Mouse (Mus musculus) stomach, embryonic 16.5 days (tissue): Measurements from ENCODE around the gene Aknad1. TPM values are rescaled to one million over a fixed set of nuclear protein-coding genes. Genes with fewer than 3 reads are reported as not detected.

ENCODE experiments used
- ATAC-seq: fragments of 200-750 bp; cut with Nextera tagmentation; 2 replicates; pipeline ENCODE4 v1.8.0; 2017; ENCODE audit warnings: moderate number of reproducible peaks, moderate TSS enrichment; ENCODE audit not compliant: insufficient read depth, low FRiP score
- H3K27ac ChIP-seq: fragments of 300-500 bp; sonication (generic); 2 replicates; pipeline ENCODE4 v1.5.1; 2014; ENCODE audit warnings: low read length
- H3K27me3 ChIP-seq: fragments of 300-500 bp; sonication (generic); 2 replicates; pipeline ENCODE4 v1.6.1; 2014; ENCODE audit warnings: low read length, control low read depth, mixed read lengths; ENCODE audit not compliant: control insufficient read depth, insufficient read depth
- H3K36me3 ChIP-seq: fragments of 300-500 bp; sonication (generic); 2 replicates; pipeline ENCODE4 v1.6.1; 2014; ENCODE audit warnings: low read length; ENCODE audit not compliant: control insufficient read depth, insufficient read depth
- H3K4me1 ChIP-seq: fragments of 300-500 bp; sonication (generic); 2 replicates; pipeline ENCODE4 v1.6.1; 2014; ENCODE audit warnings: low read length, control low read depth, mixed read lengths; ENCODE audit not compliant: control insufficient read depth, insufficient read depth
- H3K4me2 ChIP-seq: fragments of 300-500 bp; sonication (generic); 2 replicates; pipeline ENCODE4 v1.6.1; 2014; ENCODE audit warnings: low read depth, low read length, mixed read lengths
- H3K4me3 ChIP-seq: fragments of 300-500 bp; sonication (generic); replicated peaks from 2 replicates; pipeline ENCODE4 v1.5.1; 2014; ENCODE audit warnings: mild to moderate bottlenecking, low read length
- H3K9ac ChIP-seq: fragments of 300-500 bp; sonication (generic); 2 replicates; pipeline ENCODE4 v1.6.1; 2014; ENCODE audit warnings: low read length
- H3K9me3 ChIP-seq: fragments of 300-500 bp; sonication (generic); replicated peaks from 2 replicates; pipeline ENCODE4 v1.6.1; 2016; ENCODE audit warnings: low read length, control low read depth; ENCODE audit not compliant: control insufficient read depth
- WGBS: fragments of 180-500 bp; shearing (Covaris S2); extraction: QIAGEN DNeasy Blood & Tissue Kit; methylation state at CpG from one replicate; pipeline ENCODE4 v1.1.7; 2014; 5-methylcytosine and 5-hydroxymethylcytosine counted together
- polyA plus RNA-seq: library from polyadenylated mRNA; unstranded; fragments of >200 nt; fragmentation: Nextera tagmentation; extraction: Ambion mirVana; gene quantifications from 2 replicates; pipeline ENCODE4 v1.2.1, GENCODE M21; 2015

The Aknad1 gene
- polyA plus RNA-seq = 0.49 and 0.97 TPM in 2 replicates

DNA sequence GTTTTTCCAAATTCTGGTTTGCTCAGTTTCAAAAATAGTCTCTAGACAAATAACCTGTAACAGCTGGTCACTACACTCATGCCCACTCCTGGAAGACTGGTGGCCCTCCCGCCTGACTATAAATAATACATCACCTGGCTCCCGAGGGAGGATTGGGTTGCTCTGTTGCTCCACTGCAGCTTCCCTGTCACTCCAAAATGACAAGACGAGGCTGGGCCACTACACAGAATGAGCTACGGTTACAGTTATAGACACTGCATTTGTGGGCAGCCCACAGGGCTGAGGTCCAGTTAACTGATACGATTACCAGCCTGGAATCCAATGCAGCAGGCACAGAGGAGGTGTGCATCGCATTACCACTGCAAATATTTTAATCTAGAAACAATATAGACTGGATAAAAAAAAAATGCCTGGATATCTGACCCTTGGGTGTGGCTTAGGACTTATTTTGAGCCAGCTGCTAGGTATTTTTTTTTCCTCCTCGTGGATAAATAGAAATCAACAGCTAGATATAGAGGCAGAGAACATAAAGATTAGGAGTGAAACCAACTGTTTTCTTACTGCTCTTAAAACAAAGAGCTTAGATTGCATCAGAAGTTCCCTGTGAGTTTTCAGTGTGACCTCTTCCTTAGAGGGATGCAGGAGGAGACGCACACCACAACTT, at the start of gene Aknad1:
Gene Aknad1 (plus strand): TSS at position 614 of the 664 bp plus-strand sequence.
- Histone ChIP-seq H3K9me3 (no peaks in the 10 kb centered on the region), H3K4me1 (no peaks in the 10 kb centered on the region), H3K4me3 (no peak within 1 kb of the TSS), H3K36me3 (no peaks in the 10 kb centered on the region), H3K4me2 (no peak within 1 kb of the TSS), H3K9ac (no peak within 1 kb of the TSS), H3K27ac (no peak within 1 kb of the TSS), H3K27me3 (no peaks in the 10 kb centered on the region)
- no peak for ATAC-seq
- 60% methylated on average over 8 of the region's 8 CpGs for WGBS

DNA sequence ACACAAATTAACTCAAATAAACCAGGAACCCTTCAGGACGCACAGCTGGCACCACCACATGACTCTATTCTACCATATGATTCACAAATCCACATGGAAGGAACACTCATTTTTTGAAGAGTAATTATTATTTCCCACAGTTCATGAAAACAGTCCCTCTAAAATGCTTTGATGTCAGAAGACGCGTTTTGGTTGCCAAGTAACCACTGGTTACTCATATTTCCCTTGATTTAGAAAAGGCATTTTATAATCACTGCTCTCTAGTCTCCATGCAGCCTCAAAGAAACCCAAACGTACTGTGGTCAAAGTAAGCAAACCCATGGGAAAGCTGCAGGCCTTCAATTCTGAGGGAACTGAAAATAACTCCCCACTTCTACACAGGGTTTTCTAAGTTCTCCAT, 49.5 kb upstream of the Aknad1 start:
- no peaks in the 10 kb centered on the region for H3K9me3 ChIP-seq
- no peaks in the 10 kb centered on the region for H3K27me3 ChIP-seq
- H3K4me1 ChIP-seq = no peaks in the 10 kb centered on the region
- no peak overlapping the region for H3K4me3 ChIP-seq
- no peak overlapping the region for H3K27ac ChIP-seq
- 61% methylated on average over 4 of the region's 4 CpGs for whole genome bisulfite sequencing
- no peak overlapping the region for H3K9ac ChIP-seq
- H3K4me2 ChIP-seq = no peak overlapping the region
- ATAC-seq = no peak
- peaks cover 10% of the 10 kb centered on the region; the same call in 1 of the 2 replicates for H3K36me3 ChIP-seq

DNA sequence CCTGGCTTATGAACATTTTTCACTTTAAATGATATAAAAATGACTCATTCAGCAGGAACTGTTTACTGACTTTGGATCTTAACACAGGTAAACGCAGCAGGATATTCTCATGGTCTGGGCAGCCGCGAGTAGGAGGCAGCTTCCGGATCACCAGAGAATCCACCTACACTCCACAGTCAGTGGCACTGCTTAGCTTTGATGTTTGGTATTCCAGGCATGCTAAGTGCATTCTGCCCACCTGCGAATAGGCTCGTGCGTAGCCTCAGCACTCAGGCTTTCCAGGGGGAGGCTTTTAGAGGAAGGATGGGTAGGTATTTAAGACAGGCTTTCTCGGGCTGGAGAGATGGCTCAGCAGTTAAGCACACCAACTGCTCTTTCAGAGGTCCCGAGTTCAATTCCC, 45.1 kb upstream of the Aknad1 start:
- Histone ChIP-seq H3K4me3 (no peak overlapping the region), H3K9me3 (no peaks in the 10 kb centered on the region), H3K4me1 (no peaks in the 10 kb centered on the region), H3K9ac (no peak overlapping the region), H3K27me3 (no peaks in the 10 kb centered on the region), H3K27ac (no peak overlapping the region), H3K4me2 (no peak overlapping the region), H3K36me3 (peaks cover 19% of the 10 kb centered on the region; the same call in 1 of the 2 replicates)
- no peak for ATAC-seq
- WGBS = 68% methylated on average over 9 of the region's 9 CpGs

DNA sequence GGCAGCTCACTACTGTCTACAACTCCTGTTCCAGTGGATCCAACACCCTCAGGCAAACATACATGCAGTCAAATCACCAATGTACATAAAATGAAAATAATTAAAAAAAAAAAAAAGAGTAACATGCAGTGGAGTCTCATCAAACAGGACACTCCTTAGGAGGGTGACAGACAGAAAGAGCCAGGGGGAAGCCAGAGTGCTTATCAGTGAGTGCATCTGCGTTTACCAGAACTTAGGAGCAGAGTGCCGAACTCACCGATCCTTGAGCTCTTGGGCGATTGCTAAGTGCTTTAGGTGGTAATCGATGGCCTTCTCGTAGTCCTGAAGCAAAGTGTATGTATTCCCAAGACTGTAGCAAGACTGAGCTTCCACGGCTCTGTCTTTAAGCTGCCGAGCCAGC, 40.8 kb upstream of the Aknad1 start:
- 90% methylated on average over 8 of the region's 8 CpGs for WGBS
- ATAC-seq = no peak
- H3K9ac ChIP-seq = no peak overlapping the region
- H3K27me3 ChIP-seq = no peaks in the 10 kb centered on the region
- no peak overlapping the region for H3K4me2 ChIP-seq
- H3K4me3 ChIP-seq = no peak overlapping the region
- no peaks in the 10 kb centered on the region for H3K9me3 ChIP-seq
- peaks cover 26% of the 10 kb centered on the region for H3K36me3 ChIP-seq
- H3K27ac ChIP-seq = no peak overlapping the region
- H3K4me1 ChIP-seq = no peaks in the 10 kb centered on the region

DNA sequence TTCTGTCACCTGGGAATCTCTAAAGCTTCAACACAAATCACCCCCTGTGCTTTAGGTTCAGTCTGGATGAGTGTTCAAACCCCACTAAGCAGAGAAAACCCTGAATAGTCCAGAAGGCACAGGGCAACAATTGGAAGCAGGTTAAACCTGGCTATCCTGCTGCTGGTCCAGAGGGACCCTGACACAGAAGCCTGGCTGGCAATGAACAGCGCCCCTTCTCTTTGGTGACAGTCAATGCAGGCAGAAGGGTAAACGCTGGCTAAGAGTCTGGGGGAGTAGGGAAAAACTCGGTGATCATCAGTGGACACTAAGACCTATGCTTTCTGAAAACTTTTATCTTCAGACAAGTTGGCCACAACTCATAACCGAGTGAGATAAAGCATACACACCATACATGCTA, 39.7 kb upstream of the Aknad1 start:
- no peaks in the 10 kb centered on the region for H3K27me3 ChIP-seq
- H3K36me3 ChIP-seq = peaks cover 26% of the 10 kb centered on the region
- WGBS = 87% methylated on average over 4 of the region's 4 CpGs
- no peaks in the 10 kb centered on the region for H3K9me3 ChIP-seq
- H3K4me3 ChIP-seq = no peak overlapping the region
- no peak for ATAC-seq
- no peaks in the 10 kb centered on the region for H3K4me1 ChIP-seq
- H3K4me2 ChIP-seq = no peak overlapping the region
- H3K9ac ChIP-seq = no peak overlapping the region
- H3K27ac ChIP-seq = no peak overlapping the region

DNA sequence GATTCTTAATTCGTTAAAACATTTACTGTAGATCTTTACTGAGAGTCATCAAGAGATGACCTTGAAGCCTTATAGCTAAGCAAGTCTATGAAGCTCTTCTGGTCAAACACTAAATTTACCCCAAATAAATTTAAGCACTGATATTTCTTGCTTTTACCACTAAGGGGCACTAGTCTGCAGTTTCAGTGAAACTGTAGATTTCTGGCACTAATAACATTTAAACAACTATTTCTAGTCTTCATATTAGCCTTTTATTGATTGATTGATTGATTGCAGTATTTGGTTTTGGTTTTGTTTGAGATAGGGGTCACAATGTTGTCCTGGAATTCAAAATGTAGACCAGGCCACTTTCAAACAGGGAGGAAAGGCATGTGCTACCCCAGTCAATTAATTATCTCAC, 38.2 kb upstream of the Aknad1 start:
- Histone ChIP-seq H3K4me2 (no peak overlapping the region), H3K4me3 (no peak overlapping the region), H3K9ac (no peak overlapping the region), H3K9me3 (no peaks in the 10 kb centered on the region), H3K27ac (no peak overlapping the region), H3K27me3 (no peaks in the 10 kb centered on the region), H3K4me1 (no peaks in the 10 kb centered on the region), H3K36me3 (peaks cover 21% of the 10 kb centered on the region)
- 76% methylated on average over 1 of the region's 1 CpGs for WGBS
- no peak for ATAC-seq

DNA sequence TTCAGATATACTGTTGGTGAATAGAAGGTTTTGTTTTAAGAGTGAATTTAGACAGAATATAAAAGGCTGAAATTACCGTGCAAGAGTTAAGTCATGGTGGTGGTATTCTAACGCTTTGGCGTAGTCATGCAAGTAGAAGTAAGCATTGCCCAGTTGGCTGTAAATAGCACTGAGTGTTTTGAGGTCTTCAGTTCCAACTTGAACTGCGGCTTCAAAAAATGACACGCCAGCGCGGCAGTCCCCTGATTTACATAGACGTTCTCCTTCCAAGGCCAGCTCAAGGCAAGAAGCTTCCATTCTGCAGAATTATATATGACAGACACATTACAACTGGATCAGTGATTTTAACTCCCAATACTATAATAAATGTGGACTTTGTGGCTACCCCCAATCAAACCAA, 36.7 kb upstream of the Aknad1 start:
- 94% methylated on average over 8 of the region's 8 CpGs for WGBS
- no peak overlapping the region for H3K27ac ChIP-seq
- peaks cover 16% of the 10 kb centered on the region for H3K36me3 ChIP-seq
- H3K9me3 ChIP-seq = no peaks in the 10 kb centered on the region
- H3K4me3 ChIP-seq = no peak overlapping the region
- no peak overlapping the region for H3K9ac ChIP-seq
- no peak overlapping the region for H3K4me2 ChIP-seq
- no peaks in the 10 kb centered on the region for H3K27me3 ChIP-seq
- no peak for ATAC-seq
- H3K4me1 ChIP-seq = no peaks in the 10 kb centered on the region

DNA sequence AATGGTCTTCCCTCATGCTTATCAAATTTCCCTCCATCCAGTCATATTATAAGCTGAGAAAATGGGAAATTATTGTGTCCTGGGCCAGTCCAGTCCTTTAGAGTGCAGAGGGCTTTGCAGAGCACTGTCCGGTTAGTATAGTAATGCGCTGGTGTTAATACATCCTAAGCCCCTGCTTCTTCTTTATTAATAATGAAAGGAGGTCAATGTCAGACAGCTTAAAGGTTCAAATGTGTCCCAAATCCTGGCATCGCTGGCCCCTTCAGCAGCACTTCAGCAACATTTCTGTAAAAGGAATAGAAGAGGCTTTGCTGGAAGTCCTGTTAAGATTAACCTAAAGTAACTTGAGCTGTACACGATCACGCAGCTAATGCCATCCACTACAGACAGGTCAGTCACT, 28.2 kb upstream of the Aknad1 start:
- Histone ChIP-seq H3K27ac (no peak overlapping the region), H3K4me1 (0 out of 2 replicates have a peak, but pooled peaks cover 4% of the 10 kb centered on the region), H3K4me3 (no peak overlapping the region), H3K36me3 (0 out of 2 replicates have a peak, but pooled peaks cover 3% of the 10 kb centered on the region), H3K9ac (no peak overlapping the region), H3K27me3 (no peaks in the 10 kb centered on the region), H3K4me2 (no peak overlapping the region), H3K9me3 (no peaks in the 10 kb centered on the region)
- WGBS = 89% methylated on average over 5 of the region's 5 CpGs
- ATAC-seq = no peak

DNA sequence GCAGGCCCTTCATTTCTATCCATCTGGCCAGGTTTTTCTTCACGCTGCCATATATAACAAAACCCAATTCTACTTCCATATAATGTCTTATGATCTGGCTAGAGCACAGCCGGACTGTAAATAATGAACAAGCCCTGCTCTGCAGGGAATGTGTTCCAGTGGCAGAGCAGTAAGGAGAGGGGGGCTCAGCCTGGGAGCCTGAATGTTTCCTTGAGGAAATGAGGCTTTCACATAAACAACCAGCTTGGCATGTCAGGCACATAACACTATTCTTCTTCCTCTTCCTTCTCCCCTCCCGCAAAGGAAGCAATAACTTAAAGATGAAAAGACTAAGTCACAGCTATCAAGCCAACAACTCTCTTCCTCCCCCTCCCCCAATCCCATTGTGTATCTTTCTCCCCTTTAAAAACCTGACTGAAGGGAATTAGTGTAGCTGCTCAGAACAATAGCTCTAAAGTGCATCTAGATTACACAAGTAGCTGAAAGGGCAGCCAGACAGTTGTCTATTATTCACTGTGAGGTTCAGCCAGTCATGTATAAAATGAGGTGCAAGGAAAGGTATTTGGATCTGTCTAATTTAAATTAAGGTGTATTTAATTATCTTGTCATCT, 26.3 kb upstream of the Aknad1 start:
- no peaks in the 10 kb centered on the region for H3K9me3 ChIP-seq
- H3K27ac ChIP-seq = no peak overlapping the region
- H3K36me3 ChIP-seq = no peaks in the 10 kb centered on the region
- H3K4me2 ChIP-seq = no peak overlapping the region
- 43% methylated on average over 3 of the region's 3 CpGs for WGBS
- H3K4me1 ChIP-seq = 0 out of 2 replicates have a peak, but pooled peaks cover 4% of the 10 kb centered on the region
- ATAC-seq = no peak
- no peak overlapping the region for H3K4me3 ChIP-seq
- H3K27me3 ChIP-seq = no peaks in the 10 kb centered on the region
- no peak overlapping the region for H3K9ac ChIP-seq
